Mouse (Mus musculus) heart, embryonic 13.5 days (tissue): ENCODE data around the gene Tmcc2. TPM values are rescaled to one million over a fixed set of nuclear protein-coding genes. Genes with fewer than 3 reads are reported as not detected.
A peak's percentile ranks its signal among the peaks of the same experiment; 100 is the strongest.

Experiments
- ATAC-seq: fragments of 200-750 bp; cut with Nextera tagmentation; 2 replicates; pipeline ENCODE4 v1.8.0; 2017; ENCODE audit warnings: moderate TSS enrichment; ENCODE audit not compliant: insufficient number of reproducible peaks, low FRiP score, low TSS enrichment; ENCODE audit errors: extremely low read depth
- H3K27ac ChIP-seq: fragments of 300-500 bp; sonication (generic); replicated peaks from 2 replicates; pipeline ENCODE4 v1.5.1; 2015; ENCODE audit warnings: moderate library complexity, mild to moderate bottlenecking, inconsistent platforms
- H3K27me3 ChIP-seq: fragments of 300-500 bp; sonication (generic); replicated peaks from 2 replicates; pipeline ENCODE4 v1.6.1; 2015; ENCODE audit warnings: mild to moderate bottlenecking, inconsistent platforms
- H3K36me3 ChIP-seq: fragments of 300-500 bp; sonication (generic); 2 replicates; pipeline ENCODE4 v1.6.1; 2015; ENCODE audit warnings: mild to moderate bottlenecking, inconsistent platforms
- H3K4me1 ChIP-seq: fragments of 300-500 bp; sonication (generic); 2 replicates; pipeline ENCODE4 v1.6.1; 2015; ENCODE audit warnings: inconsistent platforms
- H3K4me2 ChIP-seq: fragments of 300-500 bp; sonication (generic); 2 replicates; pipeline ENCODE4 v1.6.1; 2015; ENCODE audit warnings: inconsistent platforms, mild to moderate bottlenecking, moderate library complexity
- H3K4me3 ChIP-seq: fragments of 300-500 bp; sonication (generic); 2 replicates; pipeline ENCODE4 v1.5.1; 2015; ENCODE audit warnings: moderate library complexity, mild to moderate bottlenecking, inconsistent platforms
- H3K9ac ChIP-seq: fragments of 300-500 bp; sonication (generic); 2 replicates; pipeline ENCODE4 v1.6.1; 2015; ENCODE audit warnings: inconsistent platforms, mild to moderate bottlenecking, moderate library complexity
- H3K9me3 ChIP-seq: fragments of 300-500 bp; sonication (generic); 2 replicates; pipeline ENCODE4 v1.6.1; 2016; ENCODE audit warnings: inconsistent platforms
- WGBS: fragments of 180-500 bp; shearing (Covaris S2); methylation state at CpG from one replicate; pipeline ENCODE4 v1.1.7; 2015; ENCODE audit warnings: mixed read lengths; 5-methylcytosine and 5-hydroxymethylcytosine counted together
- polyA plus RNA-seq: library from polyadenylated mRNA; unstranded; fragments of >200 nt; fragmentation: Nextera tagmentation; extraction: Ambion mirVana; gene quantifications from 2 replicates; pipeline ENCODE4 v1.2.1, GENCODE M21; 2015

Tmcc2 gene
- polyA plus RNA-seq, 1 experiment from 2014 or later, result 35.8 TPM

- H3K9ac ChIP-seq, result peak overlapping the region; percentile 65
- 78% methylated on average over 6 of the region's 6 CpGs for WGBS
- H3K27ac ChIP-seq, result peak overlapping the region; percentile 59
- H3K36me3 ChIP-seq, result peaks cover 21% of the 10 kb centered on the region; the same call in 1 of the 2 replicates
- H3K4me3 ChIP-seq, result peak overlapping the region; percentile 40
- H3K27me3 ChIP-seq, result no peaks in the 10 kb centered on the region
- peaks cover 59% of the 10 kb centered on the region for H3K4me1 ChIP-seq
- no peaks in the 10 kb centered on the region for H3K9me3 ChIP-seq
- H3K4me2 ChIP-seq, result peak overlapping the region; percentile 50
- ATAC-seq, result no peak
These were observed 24.1 kb downstream of the Tmcc2 start for GRCm38 (mm10) chr1:132366937-132367336.

GRCm38 (mm10) chr1:132366235-132366634, 24.8 kb downstream of the Tmcc2 start:
- H3K4me1 ChIP-seq, result peaks cover 58% of the 10 kb centered on the region
- peaks cover 17% of the 10 kb centered on the region; the same call in 1 of the 2 replicates for H3K36me3 ChIP-seq
- 72% methylated on average over 8 of the region's 8 CpGs for WGBS
- H3K9me3 ChIP-seq, result no peaks in the 10 kb centered on the region
- H3K4me3 ChIP-seq, result peak overlapping the region; percentile 40
- peak overlapping the region; percentile 50 for H3K4me2 ChIP-seq
- no peak for ATAC-seq
- H3K27me3 ChIP-seq, result no peaks in the 10 kb centered on the region
- peak overlapping the region; percentile 65 for H3K9ac ChIP-seq
- H3K27ac ChIP-seq, result peak overlapping the region; percentile 59

DNA sequence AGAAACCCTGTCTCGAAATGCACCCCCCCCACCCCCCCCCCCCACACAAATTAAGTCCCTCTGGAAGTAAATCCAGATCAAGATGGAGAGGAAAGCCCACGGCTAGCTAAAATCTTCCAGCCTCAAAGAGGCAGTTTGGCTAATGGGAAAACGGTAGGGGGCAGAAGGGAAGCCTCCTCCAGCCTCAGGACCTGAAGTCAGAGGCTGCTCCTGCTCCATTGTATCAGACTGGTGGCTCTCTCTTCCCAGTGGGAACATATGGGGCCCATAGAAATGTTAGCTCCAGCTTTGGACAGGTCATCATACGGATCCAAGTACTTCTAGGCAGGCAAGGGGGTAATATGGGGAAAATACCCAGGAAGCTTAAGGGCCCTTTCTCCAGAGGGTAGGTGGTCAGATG, 25.4 kb downstream of the Tmcc2 start:
- 57% methylated on average over 4 of the region's 4 CpGs for WGBS
- peak overlapping the region; percentile 40 for H3K4me3 ChIP-seq
- no peaks in the 10 kb centered on the region for H3K9me3 ChIP-seq
- no peak for ATAC-seq
- peaks cover 23% of the 10 kb centered on the region for H3K36me3 ChIP-seq
- no peak overlapping the region for H3K27ac ChIP-seq
- peak overlapping the region; percentile 65; the same call in 1 of the 2 replicates for H3K9ac ChIP-seq
- peaks cover 52% of the 10 kb centered on the region for H3K4me1 ChIP-seq
- no peaks in the 10 kb centered on the region for H3K27me3 ChIP-seq
- peak overlapping the region; percentile 50 for H3K4me2 ChIP-seq

DNA sequence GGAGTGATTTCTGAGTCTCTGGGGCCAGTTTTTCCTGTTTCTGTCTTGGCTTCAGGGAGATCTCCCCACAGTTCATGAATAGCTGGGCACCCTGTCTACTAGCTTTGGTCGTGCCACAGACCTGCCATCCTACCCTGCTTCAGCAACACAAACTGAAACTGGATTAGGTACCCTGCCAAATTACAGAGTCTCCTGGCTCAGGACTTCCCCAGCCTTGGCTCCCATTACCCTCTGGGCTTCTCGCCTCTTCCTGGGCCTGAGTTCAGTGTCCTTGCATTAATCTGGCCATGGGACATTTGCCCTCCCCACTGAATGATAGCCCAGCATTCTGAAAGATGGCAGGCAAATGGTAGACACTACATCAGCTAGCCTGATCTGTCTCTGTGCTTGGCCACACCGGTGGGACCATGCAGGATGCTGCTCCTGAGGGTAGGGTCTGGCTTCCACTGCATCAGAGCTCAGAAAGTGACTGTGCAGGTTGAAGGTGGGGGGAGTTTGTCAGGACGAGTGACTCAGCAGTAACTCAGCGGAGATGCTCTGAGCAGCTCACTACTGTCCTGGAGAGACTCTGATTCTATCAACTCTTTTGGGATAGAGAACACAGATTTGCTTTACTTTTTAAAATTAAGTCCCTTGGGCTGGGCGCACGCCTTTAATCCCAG, 26.1 kb downstream of the Tmcc2 start:
- Histone ChIP-seq H3K9me3 (no peaks in the 10 kb centered on the region), H3K27me3 (no peaks in the 10 kb centered on the region), H3K4me3 (peak overlapping the region; percentile 40), H3K9ac (peak overlapping the region; percentile 44; the same call in 1 of the 2 replicates), H3K4me2 (peak overlapping the region; percentile 50), H3K36me3 (peaks cover 25% of the 10 kb centered on the region), H3K4me1 (peaks cover 47% of the 10 kb centered on the region), H3K27ac (peak overlapping the region; percentile 40)
- no peak for ATAC-seq
- WGBS, result 74% methylated on average over 7 of the region's 7 CpGs

DNA sequence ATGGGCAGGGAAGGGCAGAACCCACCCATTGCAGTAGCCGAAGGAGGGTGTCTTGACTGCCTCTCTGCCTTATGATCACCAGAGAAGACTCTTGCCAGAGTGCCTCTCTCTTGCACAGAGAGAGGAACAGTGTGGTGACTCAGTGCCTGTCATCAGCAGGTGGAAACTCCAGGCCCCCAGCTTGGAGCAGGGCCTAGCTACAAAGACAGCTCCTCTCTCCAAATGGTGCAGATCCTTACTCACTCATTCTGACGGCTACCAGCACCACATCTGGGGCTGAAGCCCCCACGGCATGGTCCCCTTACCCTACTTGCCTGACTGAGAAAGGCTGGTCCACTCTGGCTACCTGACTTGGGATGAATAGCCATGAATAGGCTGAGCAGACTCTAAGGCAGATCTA, 26.7 kb downstream of the Tmcc2 start:
- H3K9ac ChIP-seq, result peak overlapping the region; percentile 53; the same call in 1 of the 2 replicates
- WGBS, result 65% methylated on average over 3 of the region's 3 CpGs
- H3K27ac ChIP-seq, result peak overlapping the region; percentile 40
- H3K4me1 ChIP-seq, result peaks cover 47% of the 10 kb centered on the region
- no peaks in the 10 kb centered on the region for H3K9me3 ChIP-seq
- ATAC-seq, result 0 out of 2 replicates have a peak, but pooled peaks have one; percentile 24
- no peaks in the 10 kb centered on the region for H3K27me3 ChIP-seq
- peaks cover 27% of the 10 kb centered on the region for H3K36me3 ChIP-seq
- H3K4me2 ChIP-seq, result peak overlapping the region; percentile 50
- H3K4me3 ChIP-seq, result peak overlapping the region; percentile 40

- Histone ChIP-seq H3K27ac (peak overlapping the region; percentile 65), H3K4me2 (peak overlapping the region; percentile 50), H3K4me3 (peak overlapping the region; percentile 40), H3K36me3 (peaks cover 49% of the 10 kb centered on the region), H3K27me3 (no peaks in the 10 kb centered on the region), H3K9me3 (no peaks in the 10 kb centered on the region), H3K9ac (peak overlapping the region; percentile 33; the same call in 1 of the 2 replicates), H3K4me1 (peaks cover 38% of the 10 kb centered on the region)
- WGBS, result 14% methylated on average over 6 of the region's 6 CpGs
- ATAC-seq, result no peak
These were observed 29.1 kb downstream of the Tmcc2 start for GRCm38 (mm10) chr1:132361959-132362358.

DNA sequence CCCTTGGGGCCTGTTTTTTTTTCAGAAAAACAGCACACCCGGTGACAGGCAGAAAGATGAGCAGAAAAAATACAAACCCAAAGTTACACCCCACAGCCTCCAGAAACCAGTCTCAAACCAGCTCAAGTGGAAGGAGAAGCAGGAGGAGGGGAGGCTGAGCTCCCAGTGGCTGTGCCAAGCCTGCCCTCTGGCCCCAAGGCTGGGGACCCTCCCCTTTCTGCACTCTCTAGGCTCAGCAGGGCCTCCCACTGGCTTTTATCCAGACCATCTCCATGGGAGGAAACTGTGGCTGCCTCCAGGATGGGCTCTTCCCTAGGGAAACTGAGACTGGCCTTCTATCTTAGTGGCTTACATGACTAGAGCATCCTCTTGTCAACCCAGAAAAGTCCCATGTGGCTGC, 34.2 kb downstream of the Tmcc2 start:
- Histone ChIP-seq H3K9ac (0 out of 2 replicates have a peak overlapping the region, but pooled peaks have one; percentile 30), H3K9me3 (no peaks in the 10 kb centered on the region), H3K27me3 (no peaks in the 10 kb centered on the region), H3K4me3 (no peak overlapping the region), H3K36me3 (peaks cover 46% of the 10 kb centered on the region), H3K4me2 (no peak overlapping the region), H3K4me1 (peaks cover 41% of the 10 kb centered on the region), H3K27ac (no peak overlapping the region)
- no peak for ATAC-seq
- WGBS, result 53% methylated on average over 1 of the region's 1 CpGs

DNA sequence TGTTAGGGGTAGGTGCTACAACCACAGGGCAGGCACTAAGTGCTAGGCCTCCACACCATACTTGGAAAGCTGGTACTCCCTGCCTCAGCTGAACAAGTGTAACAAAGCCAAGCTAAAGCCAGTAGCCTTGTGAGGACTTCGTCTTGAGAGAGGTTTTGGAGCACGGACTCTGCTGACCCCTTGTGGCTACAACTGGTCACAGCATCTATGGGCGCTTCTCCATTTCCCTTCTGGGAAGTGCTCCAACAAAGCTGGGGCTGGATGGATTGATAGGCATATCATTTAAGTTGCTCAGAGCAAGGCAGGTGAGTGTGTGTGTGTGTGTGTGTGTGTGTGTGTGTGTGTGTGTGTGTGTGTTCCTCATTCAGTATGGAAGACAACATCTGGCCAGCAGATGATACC, 35.2 kb downstream of the Tmcc2 start:
- Histone ChIP-seq H3K36me3 (peaks cover 42% of the 10 kb centered on the region), H3K27me3 (no peaks in the 10 kb centered on the region), H3K9me3 (0 out of 2 replicates have a peak, but pooled peaks cover 3% of the 10 kb centered on the region), H3K27ac (0 out of 2 replicates have a peak overlapping the region, but pooled peaks have one; percentile 24), H3K4me2 (no peak overlapping the region), H3K4me3 (no peak overlapping the region), H3K4me1 (peaks cover 35% of the 10 kb centered on the region), H3K9ac (no peak overlapping the region)
- whole genome bisulfite sequencing, result 0% methylated on average over 3 of the region's 3 CpGs
- peak; percentile 26; the same call in 1 of the 2 replicates for ATAC-seq

DNA sequence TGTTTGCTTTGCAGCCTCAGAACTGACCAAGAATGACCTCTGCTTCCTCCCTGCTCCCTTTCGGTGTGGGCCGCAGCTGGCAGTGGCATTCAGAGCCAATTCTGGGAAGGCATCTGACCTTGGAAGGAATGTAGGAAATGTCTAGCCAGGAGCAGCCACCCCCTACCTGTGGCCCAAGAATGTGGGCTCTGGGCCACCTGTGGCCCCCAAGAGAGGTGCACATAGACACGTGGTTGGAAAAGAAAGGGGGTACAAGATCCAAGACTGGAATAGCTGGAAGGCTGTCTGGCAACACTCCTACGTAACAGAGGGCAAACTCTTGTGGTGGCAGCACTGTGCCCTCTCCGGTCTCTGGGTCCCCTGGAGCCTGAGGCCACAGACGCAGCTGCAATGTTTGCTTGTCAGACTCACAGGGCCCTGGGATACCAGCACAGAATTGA, 35.9 kb downstream of the Tmcc2 start:
- Histone ChIP-seq H3K36me3 (peaks cover 35% of the 10 kb centered on the region), H3K4me1 (peaks cover 35% of the 10 kb centered on the region), H3K9ac (peak overlapping the region; percentile 59), H3K27me3 (no peaks in the 10 kb centered on the region), H3K4me2 (no peak overlapping the region), H3K27ac (peak overlapping the region; percentile 24; the same call in 1 of the 2 replicates), H3K9me3 (0 out of 2 replicates have a peak, but pooled peaks cover 4% of the 10 kb centered on the region), H3K4me3 (no peak overlapping the region)
- no peak for ATAC-seq
- 54% methylated on average over 6 of the region's 6 CpGs for WGBS

GRCm38 (mm10) chr1:132354234-132354633, 36.8 kb downstream of the Tmcc2 start:
- 0 out of 2 replicates have a peak overlapping the region, but pooled peaks have one; percentile 59 for H3K9ac ChIP-seq
- H3K27me3 ChIP-seq, result no peaks in the 10 kb centered on the region
- H3K4me1 ChIP-seq, result peaks cover 35% of the 10 kb centered on the region
- peaks cover 26% of the 10 kb centered on the region for H3K36me3 ChIP-seq
- H3K27ac ChIP-seq, result no peak overlapping the region
- ATAC-seq, result no peak
- H3K4me2 ChIP-seq, result no peak overlapping the region
- H3K9me3 ChIP-seq, result 0 out of 2 replicates have a peak, but pooled peaks cover 4% of the 10 kb centered on the region
- H3K4me3 ChIP-seq, result no peak overlapping the region
- 77% methylated on average over 9 of the region's 9 CpGs for WGBS

GRCm38 (mm10) chr1:132353389-132353788, 37.7 kb downstream of the Tmcc2 start:
- Histone ChIP-seq H3K27me3 (no peaks in the 10 kb centered on the region), H3K9me3 (0 out of 2 replicates have a peak, but pooled peaks cover 4% of the 10 kb centered on the region), H3K4me2 (no peak overlapping the region), H3K4me3 (no peak overlapping the region), H3K36me3 (peaks cover 18% of the 10 kb centered on the region), H3K27ac (no peak overlapping the region), H3K9ac (no peak overlapping the region), H3K4me1 (peaks cover 35% of the 10 kb centered on the region)
- 46% methylated on average over 5 of the region's 5 CpGs for WGBS
- no peak for ATAC-seq
